Mouse (Mus musculus): ENCODE results near the gene Plscr2. TPM values are rescaled to one million over a fixed set of nuclear protein-coding genes. Genes with fewer than 3 reads are reported as not detected.
A peak's percentile ranks its signal among the peaks of the same experiment; 100 is the strongest.

The Plscr2 gene
- total RNA-seq (2015) = not detected in 2 replicates
- total RNA-seq (2017) = not detected in 2 replicates

- no peak for ATAC-seq (ENCODE audit: poor library complexity, severe bottlenecking)
Observed at GRCm38 (mm10) chr9:92275486-92276207, at the start of gene Plscr2. Gene Plscr2 (plus strand): TSS chr9:92275602.

- peak; percentile 16; the same call in 1 of the 2 replicates for ATAC-seq (ENCODE audit: poor library complexity, severe bottlenecking)
Observed at GRCm38 (mm10) chr9:92226127-92226655, 49.2 kb upstream of the Plscr2 start.

DNA sequence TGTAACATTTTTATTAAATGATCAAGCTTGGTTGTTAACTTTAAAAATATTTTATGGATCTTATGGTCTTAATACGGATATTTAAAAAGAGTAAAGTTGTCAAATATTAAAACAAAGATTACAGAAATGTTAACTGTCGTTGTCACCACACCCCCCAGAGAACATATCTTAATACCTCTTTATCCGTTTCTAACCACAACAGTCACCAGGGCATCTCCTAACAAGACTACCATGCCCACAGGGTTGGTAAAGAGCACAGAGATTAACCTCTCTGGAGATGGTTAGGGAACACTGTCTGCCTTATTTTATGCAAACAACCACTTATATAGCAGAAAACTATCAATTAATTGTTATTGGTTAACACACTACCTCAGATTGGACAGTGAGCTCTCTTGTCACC is 48.6 kb upstream of the Plscr2 start:
- no peak for ATAC-seq (ENCODE audit: poor library complexity, severe bottlenecking)

DNA sequence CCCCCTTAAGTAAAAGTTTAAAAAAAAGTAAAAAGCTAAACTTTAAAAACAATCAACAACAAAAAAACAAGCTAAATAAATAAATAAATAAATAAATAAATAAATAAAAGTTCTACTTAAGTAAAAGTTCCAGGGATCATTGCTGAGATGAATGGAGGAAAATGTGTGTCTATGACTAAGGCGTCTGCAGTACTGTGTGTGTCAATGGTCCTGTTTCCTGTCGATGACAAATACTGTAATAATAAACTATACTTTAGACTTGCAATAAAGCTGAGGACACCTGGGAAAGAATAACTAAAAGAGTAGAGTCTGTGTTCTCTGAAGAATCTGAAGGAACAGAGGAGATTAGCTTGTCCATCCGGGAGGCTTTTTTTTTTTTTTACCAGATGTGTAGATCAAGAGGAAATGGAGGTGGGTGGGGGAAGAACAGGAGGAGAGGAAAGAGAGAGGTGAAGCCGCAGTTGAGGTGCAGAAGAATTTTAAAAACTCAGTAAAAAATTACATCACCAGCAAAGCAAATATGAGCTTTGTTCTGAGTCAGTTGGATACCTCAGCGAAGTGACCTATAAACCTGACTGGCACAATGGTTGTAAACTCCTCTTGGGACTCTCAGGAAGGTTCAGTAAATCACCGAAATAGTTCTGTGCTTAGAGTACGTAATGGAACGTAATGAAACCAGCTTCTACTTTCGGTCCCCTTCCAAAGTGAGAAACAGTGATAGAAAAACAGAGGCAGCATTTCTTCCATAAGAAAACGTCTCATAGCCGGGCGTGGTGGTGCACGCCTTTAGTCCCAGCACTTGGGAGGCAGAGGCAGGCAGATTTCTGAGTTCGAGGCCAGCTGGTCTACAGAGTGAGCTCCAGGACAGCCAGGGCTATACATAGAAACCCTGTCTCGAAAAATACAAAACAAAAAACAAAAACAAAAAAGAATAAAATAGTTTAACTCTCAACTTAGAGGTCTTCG is 46.3 kb upstream of the Plscr2 start:
- ATAC-seq (ENCODE audit: poor library complexity, severe bottlenecking) = no peak

DNA sequence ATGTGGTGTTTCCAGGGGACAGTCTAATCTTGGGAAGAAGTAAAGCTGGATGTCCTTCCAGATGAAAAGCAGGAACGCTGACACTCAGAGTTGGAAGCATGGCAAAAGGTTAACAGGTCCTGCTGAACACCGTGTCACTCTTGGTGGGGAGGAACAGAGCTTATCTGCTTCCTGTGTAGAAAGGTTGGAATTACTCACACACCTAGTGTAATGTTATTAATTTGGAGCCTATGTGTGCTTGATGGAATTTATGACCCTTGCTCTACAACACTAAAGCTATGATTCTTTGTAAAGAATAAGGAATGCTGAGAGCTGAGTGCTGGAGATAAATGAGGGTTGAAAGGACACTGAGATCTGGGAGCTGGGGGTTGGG is 45.6 kb upstream of the Plscr2 start:
- no peak for ATAC-seq (ENCODE audit: poor library complexity, severe bottlenecking)

GRCm38 (mm10) chr9:92234901-92235458 is 40.4 kb upstream of the Plscr2 start:
- no peak for ATAC-seq (ENCODE audit: poor library complexity, severe bottlenecking)

- ATAC-seq (ENCODE audit: poor library complexity, severe bottlenecking) = no peak
Observed at GRCm38 (mm10) chr9:92248773-92249446, 26.5 kb upstream of the Plscr2 start.

DNA sequence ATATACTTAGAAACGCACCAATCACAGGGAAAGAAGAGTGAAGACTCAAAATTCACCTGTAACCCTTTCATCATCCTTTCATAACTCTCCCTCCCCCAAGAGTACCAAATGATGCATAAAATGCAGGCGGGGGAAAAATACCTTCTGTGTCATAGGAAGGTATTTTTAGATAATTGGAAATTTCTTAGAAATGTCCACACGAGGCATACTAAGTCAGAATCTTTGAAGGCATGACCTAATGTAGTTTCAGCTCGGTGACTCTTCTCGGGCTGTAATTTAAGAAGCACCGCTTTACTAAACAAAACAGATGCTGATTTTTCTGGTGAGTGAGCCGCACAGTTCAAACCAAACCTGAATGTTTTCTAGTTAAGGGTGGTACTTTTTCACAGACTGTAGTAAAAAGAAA is 26.0 kb upstream of the Plscr2 start, which contains the start of gene Plscr1:
Gene Plscr1 (plus strand): TSS at position 304 of the 406 bp plus-strand sequence.
- no peak for ATAC-seq (ENCODE audit: poor library complexity, severe bottlenecking)

GRCm38 (mm10) chr9:92249987-92250772 is 25.2 kb upstream of the Plscr2 start:
- peak; percentile 72 for ATAC-seq (ENCODE audit: poor library complexity, severe bottlenecking)

DNA sequence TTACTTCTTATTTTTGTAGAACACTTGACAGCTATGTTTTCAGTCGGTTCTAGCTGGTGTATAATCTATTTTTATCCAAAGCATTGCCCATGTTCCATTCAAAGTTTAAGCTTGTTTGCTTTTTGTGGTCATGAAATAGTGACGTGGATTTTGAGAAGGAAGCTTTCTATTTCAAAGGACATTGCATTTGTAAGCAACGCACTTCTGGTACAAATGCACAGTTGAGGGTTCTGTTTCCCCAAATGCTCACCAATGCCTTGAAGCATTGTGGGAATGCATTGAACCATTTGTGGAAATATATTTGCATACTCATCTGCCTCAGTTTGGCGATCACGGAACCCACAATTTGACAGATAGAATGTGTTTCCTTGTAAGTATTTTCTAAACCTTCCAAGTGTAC is 22.7 kb upstream of the Plscr2 start:
- ATAC-seq (ENCODE audit: poor library complexity, severe bottlenecking) = peak; percentile 15

- ATAC-seq (ENCODE audit: poor library complexity, severe bottlenecking) = no peak
Observed at GRCm38 (mm10) chr9:92253585-92254321, 21.6 kb upstream of the Plscr2 start.

DNA sequence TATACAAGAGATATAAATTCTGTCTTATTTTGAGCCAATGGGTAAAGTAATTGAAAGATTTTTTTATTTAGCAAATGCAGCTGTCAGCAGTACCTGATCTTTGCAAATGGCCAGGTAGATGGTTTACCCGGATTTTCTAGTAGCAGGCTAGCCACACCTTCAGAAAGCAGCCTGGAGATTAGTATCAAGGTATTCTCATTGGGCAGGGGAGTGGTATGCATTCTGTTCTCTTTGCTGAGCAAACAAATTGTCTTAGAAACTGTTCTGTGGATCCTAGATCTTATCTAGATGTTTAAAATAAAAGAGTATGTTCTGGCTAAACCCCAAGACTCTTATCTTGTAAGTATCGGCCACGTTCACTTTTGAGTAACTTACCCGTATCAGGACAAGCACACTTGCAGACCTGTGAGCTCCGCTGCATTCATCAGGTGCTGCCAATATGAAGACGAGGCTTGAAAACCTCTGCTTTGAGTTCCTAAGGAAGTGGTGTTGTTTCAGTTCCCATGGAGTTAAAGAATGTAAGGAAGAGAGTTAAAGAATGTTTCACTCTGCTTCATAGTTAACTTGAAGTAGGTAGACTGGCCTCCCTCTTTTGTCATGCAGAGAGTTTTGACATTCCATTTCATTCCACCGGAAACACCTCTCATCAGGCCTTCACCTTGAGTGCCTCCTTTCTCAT is 14.8 kb upstream of the Plscr2 start:
- no peak for ATAC-seq (ENCODE audit: poor library complexity, severe bottlenecking)

DNA sequence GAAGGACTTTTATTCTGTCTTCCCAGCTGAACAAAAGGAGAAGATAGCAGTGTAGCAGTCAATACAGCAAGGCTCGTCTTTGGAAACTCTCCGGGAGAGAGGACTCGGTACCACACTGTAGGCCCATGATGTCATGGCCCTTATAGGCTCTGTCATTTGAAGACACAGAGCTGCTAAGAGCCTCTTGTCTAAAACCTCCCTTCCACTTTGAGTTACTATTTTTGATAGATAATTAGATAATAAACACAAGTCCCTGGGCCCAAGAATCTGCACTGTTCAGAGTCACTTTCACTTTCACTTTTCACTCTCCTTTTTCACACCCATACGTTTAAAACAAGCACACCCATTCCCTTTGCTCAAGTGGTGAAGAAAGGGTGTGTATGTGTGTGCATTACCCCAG is 9.7 kb upstream of the Plscr2 start:
- peak; percentile 11; the same call in 1 of the 2 replicates for ATAC-seq (ENCODE audit: poor library complexity, severe bottlenecking)

- no peak for ATAC-seq (ENCODE audit: poor library complexity, severe bottlenecking)
Observed at GRCm38 (mm10) chr9:92266558-92267171, 8.7 kb upstream of the Plscr2 start.

DNA sequence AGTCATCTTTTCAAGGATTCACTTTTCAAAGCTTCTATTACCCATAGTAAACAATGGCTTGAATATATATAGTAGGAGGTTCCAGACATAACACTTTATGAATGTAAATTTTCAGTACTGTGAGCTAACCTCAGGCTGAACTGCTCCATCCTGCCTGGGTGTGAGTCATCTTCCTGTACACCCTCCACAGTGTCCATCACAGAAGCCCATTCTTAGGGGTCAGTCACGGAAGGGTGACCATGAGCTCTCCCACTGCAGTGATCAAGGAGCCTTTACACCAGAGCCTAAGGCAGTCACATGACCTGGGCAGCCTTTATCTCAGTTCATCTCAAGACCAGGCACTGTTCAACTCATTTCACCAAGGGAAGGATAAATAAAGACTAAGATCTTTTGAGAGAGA is 7.7 kb upstream of the Plscr2 start:
- no peak for ATAC-seq (ENCODE audit: poor library complexity, severe bottlenecking)

DNA sequence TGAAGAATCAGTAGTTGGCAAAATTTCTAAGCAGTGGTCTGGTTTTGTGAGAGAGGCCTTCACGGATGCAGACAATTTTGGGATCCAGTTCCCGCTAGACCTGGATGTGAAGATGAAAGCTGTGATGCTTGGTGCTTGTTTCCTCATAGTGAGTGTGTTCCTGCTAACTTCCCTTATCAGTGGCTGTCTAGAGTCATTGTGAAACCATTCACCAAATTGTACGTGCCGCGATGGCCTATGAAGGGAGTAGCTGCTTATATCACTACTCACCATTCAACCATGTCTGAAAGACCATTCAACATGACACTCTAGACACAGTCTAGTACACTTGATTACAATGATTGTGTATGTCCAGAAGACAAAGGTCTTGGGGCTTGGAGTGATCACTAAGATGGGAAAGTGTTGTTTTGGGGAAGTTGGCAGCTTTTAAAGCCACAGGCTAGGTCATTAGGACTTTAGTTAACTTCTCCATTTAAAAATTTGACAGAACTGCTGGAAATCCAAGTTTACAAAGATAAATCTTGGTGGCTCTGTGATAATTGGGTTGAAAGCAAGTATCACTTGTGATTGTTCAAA is 5.5 kb upstream of the Plscr2 start:
- ATAC-seq (ENCODE audit: poor library complexity, severe bottlenecking) = peak; percentile 85

- no peak for ATAC-seq (ENCODE audit: poor library complexity, severe bottlenecking)
Observed at GRCm38 (mm10) chr9:92270927-92271326, 4.5 kb upstream of the Plscr2 start.

DNA sequence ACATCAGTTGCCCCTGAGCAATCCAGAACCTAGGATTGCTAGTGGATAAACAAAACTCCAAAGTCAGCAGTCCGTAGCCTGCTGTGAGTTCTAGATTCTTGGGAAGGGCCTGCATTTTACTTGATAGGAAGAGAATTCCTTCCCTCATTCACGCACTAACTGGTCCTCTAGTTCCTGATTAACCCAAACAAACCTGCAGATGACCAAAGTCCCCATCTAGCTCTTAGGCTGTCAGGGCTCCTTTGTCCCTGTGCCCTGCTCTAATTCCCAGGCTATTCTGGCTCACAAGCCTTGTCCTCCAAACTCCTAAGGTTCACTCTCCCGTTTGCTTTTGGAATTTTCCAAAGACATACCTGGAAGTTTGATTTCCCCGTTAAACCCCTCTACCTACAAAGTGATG is 2.8 kb upstream of the Plscr2 start:
- no peak for ATAC-seq (ENCODE audit: poor library complexity, severe bottlenecking)
